Mouse (Mus musculus): Measurements from ENCODE around the gene Olfr1375. TPM values are rescaled to one million over a fixed set of nuclear protein-coding genes. Genes with fewer than 3 reads are reported as not detected.
"Not testable (repeated sequence)": the region's sequence is repeated elsewhere in the genome, so short reads cannot be mapped to it uniquely, and the experiment has no call there.

Olfr1375 gene
- not detected in 2 replicates for total RNA-seq (2017)

DNA sequence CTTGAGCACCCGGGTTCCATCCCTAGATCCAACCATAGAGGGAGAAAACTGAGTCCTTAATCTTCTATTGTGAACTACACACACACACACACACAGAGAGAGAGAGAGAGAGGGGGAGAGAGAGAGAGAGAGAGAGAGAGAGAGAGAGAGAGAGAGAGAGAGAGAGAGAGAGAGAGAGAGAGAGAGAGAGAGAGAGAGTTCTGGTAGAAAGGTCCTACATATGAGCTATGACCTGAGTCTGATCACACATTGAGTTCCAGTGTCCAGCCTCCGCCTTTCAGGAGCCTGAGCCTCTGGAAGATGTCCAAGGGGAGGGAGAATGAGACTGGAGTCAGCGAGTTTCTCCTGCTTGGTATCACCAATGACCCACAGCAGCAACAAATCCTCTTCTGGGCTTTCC lies at the start of gene Olfr1375:
Gene Olfr1375, plus strand, starts transcription at position 301 of the 400 bp plus-strand sequence.
- not testable (repeated sequence) for ATAC-seq (replicated peaks in 1 of 2; ENCODE audit: insufficient read depth in 1 of 2, low FRiP score in 2 of 2, low TSS enrichment in 1 of 2, low read depth in 1 of 2, poor library complexity in 2 of 2, severe bottlenecking in 2 of 2)

GRCm38 (mm10) chr11:51003296-51003695 lies 44.6 kb upstream of the Olfr1375 start, which contains the start of gene Olfr51:
Olfr51 (plus strand) TSS chr11:51003596.
- no peak for ATAC-seq (replicated peaks in 1 of 2; ENCODE audit: insufficient read depth in 1 of 2, low FRiP score in 2 of 2, low TSS enrichment in 1 of 2, low read depth in 1 of 2, poor library complexity in 2 of 2, severe bottlenecking in 2 of 2)

GRCm38 (mm10) chr11:51011821-51012220 lies 36.1 kb upstream of the Olfr1375 start:
- no peak for ATAC-seq (replicated peaks in 1 of 2; ENCODE audit: insufficient read depth in 1 of 2, low FRiP score in 2 of 2, low TSS enrichment in 1 of 2, low read depth in 1 of 2, poor library complexity in 2 of 2, severe bottlenecking in 2 of 2)

- ATAC-seq (replicated peaks in 1 of 2; ENCODE audit: insufficient read depth in 1 of 2, low FRiP score in 2 of 2, low TSS enrichment in 1 of 2, low read depth in 1 of 2, poor library complexity in 2 of 2, severe bottlenecking in 2 of 2), result no peak
Measured at GRCm38 (mm10) chr11:51013936-51014335, 34.0 kb upstream of the Olfr1375 start, which contains the start of gene Olfr54. Olfr54 (plus strand) TSS chr11:51014236.

GRCm38 (mm10) chr11:51016341-51016740 lies 31.6 kb upstream of the Olfr1375 start:
- no peak for ATAC-seq (replicated peaks in 1 of 2; ENCODE audit: insufficient read depth in 1 of 2, low FRiP score in 2 of 2, low TSS enrichment in 1 of 2, low read depth in 1 of 2, poor library complexity in 2 of 2, severe bottlenecking in 2 of 2)

DNA sequence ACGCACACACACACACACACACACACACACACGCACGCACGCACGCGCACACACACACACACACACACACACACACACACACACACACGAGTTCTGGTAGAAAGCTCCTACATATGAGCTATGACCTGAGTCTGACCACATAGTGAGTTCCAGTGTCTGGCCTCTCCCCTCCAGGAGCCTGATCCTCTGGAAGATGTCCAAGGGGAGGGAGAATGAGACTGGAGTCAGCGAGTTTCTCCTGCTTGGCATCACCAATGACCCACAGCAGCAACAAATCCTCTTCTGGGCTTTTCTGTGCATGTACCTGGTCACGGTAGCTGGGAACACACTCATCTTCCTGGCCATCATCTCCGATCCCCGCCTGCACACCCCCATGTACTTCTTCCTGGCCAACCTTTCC lies 21.1 kb upstream of the Olfr1375 start:
- ATAC-seq (replicated peaks in 1 of 2; ENCODE audit: insufficient read depth in 1 of 2, low FRiP score in 2 of 2, low TSS enrichment in 1 of 2, low read depth in 1 of 2, poor library complexity in 2 of 2, severe bottlenecking in 2 of 2), result not testable (repeated sequence)

- not testable (repeated sequence) for ATAC-seq (replicated peaks in 1 of 2; ENCODE audit: insufficient read depth in 1 of 2, low FRiP score in 2 of 2, low TSS enrichment in 1 of 2, low read depth in 1 of 2, poor library complexity in 2 of 2, severe bottlenecking in 2 of 2)
Measured at GRCm38 (mm10) chr11:51029381-51029780, 18.5 kb upstream of the Olfr1375 start.

- ATAC-seq (replicated peaks in 1 of 2; ENCODE audit: insufficient read depth in 1 of 2, low FRiP score in 2 of 2, low TSS enrichment in 1 of 2, low read depth in 1 of 2, poor library complexity in 2 of 2, severe bottlenecking in 2 of 2), result no peak
Measured at GRCm38 (mm10) chr11:51030225-51030624, 17.7 kb upstream of the Olfr1375 start.

GRCm38 (mm10) chr11:51032851-51033250 lies 15.1 kb upstream of the Olfr1375 start:
- ATAC-seq (replicated peaks in 1 of 2; ENCODE audit: insufficient read depth in 1 of 2, low FRiP score in 2 of 2, low TSS enrichment in 1 of 2, low read depth in 1 of 2, poor library complexity in 2 of 2, severe bottlenecking in 2 of 2), result no peak

DNA sequence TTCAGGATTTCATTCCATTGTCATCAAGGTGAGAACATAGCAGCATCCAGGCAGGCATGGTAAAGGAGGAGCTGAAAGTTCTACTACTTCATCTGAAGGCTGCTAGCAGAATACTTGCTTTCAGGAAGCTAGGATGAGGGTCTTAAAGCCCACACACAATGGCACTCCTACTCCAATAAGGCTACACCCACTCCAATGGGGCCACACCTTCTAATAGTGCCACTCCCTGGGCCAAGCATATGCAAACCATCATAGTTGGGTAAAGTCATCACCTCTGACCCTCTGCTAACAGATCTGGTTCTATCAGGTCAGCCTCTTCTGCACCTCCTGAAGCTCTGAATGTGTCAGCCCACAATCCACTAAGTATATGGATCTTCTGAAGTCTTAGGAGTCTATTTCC lies 13.8 kb upstream of the Olfr1375 start:
- not testable (repeated sequence) for ATAC-seq (replicated peaks in 1 of 2; ENCODE audit: insufficient read depth in 1 of 2, low FRiP score in 2 of 2, low TSS enrichment in 1 of 2, low read depth in 1 of 2, poor library complexity in 2 of 2, severe bottlenecking in 2 of 2)

- ATAC-seq (replicated peaks in 1 of 2; ENCODE audit: insufficient read depth in 1 of 2, low FRiP score in 2 of 2, low TSS enrichment in 1 of 2, low read depth in 1 of 2, poor library complexity in 2 of 2, severe bottlenecking in 2 of 2), result no peak
Measured at GRCm38 (mm10) chr11:51035951-51036350, 12.0 kb upstream of the Olfr1375 start.

GRCm38 (mm10) chr11:51044776-51045175 lies 3.1 kb upstream of the Olfr1375 start:
- ATAC-seq (replicated peaks in 1 of 2; ENCODE audit: insufficient read depth in 1 of 2, low FRiP score in 2 of 2, low TSS enrichment in 1 of 2, low read depth in 1 of 2, poor library complexity in 2 of 2, severe bottlenecking in 2 of 2), result not testable (repeated sequence)

DNA sequence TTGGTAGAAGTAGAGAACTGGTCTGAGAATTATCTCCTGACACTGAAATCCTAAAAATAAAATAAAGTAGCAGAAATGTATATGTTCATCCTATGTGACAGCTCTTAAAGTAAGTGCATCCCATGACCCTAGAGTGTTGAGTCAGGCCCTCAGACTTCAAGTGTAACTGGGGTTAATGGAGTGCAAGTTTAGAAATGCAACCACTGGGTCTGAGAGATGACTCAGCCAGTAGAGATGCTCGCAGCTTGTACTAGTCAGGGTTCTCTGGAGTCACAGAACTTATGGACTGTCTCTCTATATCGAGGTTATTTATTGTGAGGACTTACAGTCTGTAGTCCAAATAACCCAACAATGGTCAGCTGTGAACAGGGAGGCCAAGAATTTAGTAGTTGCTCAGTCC lies 3.8 kb downstream of the Olfr1375 start:
- no peak for ATAC-seq (replicated peaks in 1 of 2; ENCODE audit: insufficient read depth in 1 of 2, low FRiP score in 2 of 2, low TSS enrichment in 1 of 2, low read depth in 1 of 2, poor library complexity in 2 of 2, severe bottlenecking in 2 of 2)

DNA sequence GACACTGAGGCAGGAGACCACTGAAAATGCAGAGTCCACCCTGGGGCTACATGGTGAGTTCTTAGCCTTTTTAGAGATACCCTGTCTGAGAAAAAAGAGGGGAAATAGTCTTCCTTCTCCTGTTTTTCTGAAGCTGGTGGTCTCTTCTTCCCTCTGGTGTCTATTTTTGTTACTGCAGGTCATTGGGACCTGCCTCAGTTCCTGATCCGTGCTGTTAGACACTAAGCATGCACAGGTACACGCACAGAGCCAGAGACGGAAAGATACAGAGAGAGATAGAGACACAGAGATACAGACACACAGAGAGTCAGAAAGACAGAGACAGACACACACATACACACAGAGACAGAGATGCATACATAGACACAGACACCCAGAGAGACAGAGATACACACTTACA lies 5.3 kb downstream of the Olfr1375 start:
- ATAC-seq (replicated peaks in 1 of 2; ENCODE audit: insufficient read depth in 1 of 2, low FRiP score in 2 of 2, low TSS enrichment in 1 of 2, low read depth in 1 of 2, poor library complexity in 2 of 2, severe bottlenecking in 2 of 2), result no peak

DNA sequence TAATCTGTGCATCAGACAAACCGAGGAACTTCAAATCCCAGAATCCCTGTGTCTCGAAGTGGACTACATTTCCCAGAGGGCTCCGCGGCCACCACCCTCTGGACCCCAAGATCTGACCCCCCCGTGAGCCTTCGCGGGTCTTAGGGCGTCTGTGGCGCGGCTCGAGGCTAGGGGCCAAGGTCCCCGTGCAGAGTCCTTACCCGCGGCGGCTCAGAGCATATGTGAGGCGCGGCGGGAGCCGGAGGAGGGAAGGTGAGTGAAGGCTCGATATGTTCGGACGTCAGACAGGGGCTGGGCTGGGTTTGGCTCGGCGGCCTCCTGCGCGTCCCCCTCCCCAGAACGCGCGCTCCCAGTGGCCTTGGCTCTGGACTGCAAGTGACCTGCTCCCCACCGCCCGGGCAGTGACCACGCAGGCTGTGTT lies 11.3 kb downstream of the Olfr1375 start, which contains the start of gene Zfp354a:
Gene Zfp354a, plus strand, starts transcription at position 107 of the 421 bp plus-strand sequence.
- ATAC-seq (replicated peaks in 1 of 2; ENCODE audit: insufficient read depth in 1 of 2, low FRiP score in 2 of 2, low TSS enrichment in 1 of 2, low read depth in 1 of 2, poor library complexity in 2 of 2, severe bottlenecking in 2 of 2), result peak; percentile 27 to 48

DNA sequence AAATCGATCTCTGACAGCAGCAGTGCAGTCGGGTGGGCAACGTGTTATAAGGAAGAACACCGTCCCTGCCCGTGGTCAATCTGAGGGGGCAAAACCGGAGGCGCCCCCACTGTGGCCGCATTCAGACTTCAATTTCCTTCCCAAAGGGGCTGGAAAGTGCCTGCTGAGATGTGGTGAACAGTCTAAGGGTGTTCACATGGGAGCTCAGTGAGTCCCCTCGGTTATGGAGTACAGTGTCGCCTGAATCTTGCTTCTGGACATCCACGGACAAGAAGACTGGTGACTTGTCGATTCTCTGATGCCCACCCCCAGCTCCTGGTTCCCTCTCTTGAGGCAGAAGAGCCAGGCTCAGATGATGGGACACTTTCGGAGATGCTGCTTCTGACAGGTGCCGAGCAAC lies 11.7 kb downstream of the Olfr1375 start:
- ATAC-seq (replicated peaks in 1 of 2; ENCODE audit: insufficient read depth in 1 of 2, low FRiP score in 2 of 2, low TSS enrichment in 1 of 2, low read depth in 1 of 2, poor library complexity in 2 of 2, severe bottlenecking in 2 of 2), result 0 out of 4 replicates have a peak, but pooled peaks of 1 of the 2 experiments have one; percentile 14

DNA sequence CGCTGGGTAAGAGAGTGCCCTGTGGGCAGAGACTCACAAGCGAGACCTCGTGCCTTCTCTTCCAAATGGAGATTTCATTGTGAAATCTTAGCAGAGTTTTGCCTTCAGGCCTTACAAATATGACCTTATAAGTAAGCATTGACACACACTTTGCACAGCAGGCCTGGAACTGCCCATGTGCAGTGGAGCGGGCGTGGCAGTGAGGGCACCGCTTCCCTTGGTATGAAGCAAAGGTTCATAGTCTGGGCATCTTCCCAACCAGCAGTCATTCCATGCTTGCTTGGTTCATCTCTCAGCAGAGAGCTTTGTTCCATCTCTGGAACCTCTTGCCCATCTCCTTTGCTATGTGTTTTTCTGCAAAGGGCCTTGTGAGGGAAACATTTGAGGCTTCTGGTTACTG lies 13.1 kb downstream of the Olfr1375 start:
- no peak for ATAC-seq (replicated peaks in 1 of 2; ENCODE audit: insufficient read depth in 1 of 2, low FRiP score in 2 of 2, low TSS enrichment in 1 of 2, low read depth in 1 of 2, poor library complexity in 2 of 2, severe bottlenecking in 2 of 2)

GRCm38 (mm10) chr11:51063276-51063675 lies 15.4 kb downstream of the Olfr1375 start:
- no peak for ATAC-seq (replicated peaks in 1 of 2; ENCODE audit: insufficient read depth in 1 of 2, low FRiP score in 2 of 2, low TSS enrichment in 1 of 2, low read depth in 1 of 2, poor library complexity in 2 of 2, severe bottlenecking in 2 of 2)

DNA sequence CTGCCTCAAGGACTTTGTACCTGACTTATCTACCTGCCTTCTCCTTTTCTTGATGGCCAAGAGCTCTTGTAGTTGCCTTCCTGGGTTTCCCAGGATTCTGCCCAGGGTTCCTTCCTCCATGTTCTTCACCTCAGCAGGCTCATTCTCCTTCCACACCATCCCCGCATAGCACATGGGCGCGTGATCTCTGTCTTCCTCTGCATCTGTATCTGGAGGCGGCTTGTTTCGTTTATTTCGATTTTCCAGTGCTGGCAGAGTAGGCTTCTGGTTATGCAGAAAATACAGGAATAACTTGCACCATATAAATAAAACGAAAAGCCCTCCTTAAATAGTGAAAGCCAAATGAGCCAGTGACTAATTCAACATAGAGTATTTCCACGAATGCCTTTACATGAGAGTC lies 15.9 kb downstream of the Olfr1375 start:
- no peak for ATAC-seq (replicated peaks in 1 of 2; ENCODE audit: insufficient read depth in 1 of 2, low FRiP score in 2 of 2, low TSS enrichment in 1 of 2, low read depth in 1 of 2, poor library complexity in 2 of 2, severe bottlenecking in 2 of 2)

Measured in hematopoietic stem cell, adult 5-6 weeks (primary cell).